Mouse (Mus musculus) B cell, adult (primary cell): ENCODE data around the gene Magt1. TPM values are rescaled to one million over a fixed set of nuclear protein-coding genes. Genes with fewer than 3 reads are reported as not detected.

Source experiments
- total RNA-seq: library from RNA; stranded (reverse); gene quantifications from 4 replicates; pipeline ENCODE4 v1.2.4, GENCODE M21; 2023; ENCODE audit not compliant: inconsistent age

Magt1 gene
- total RNA-seq, result 34.0 to 41.2 TPM (median 35.9 TPM) in 4 replicates

DNA sequence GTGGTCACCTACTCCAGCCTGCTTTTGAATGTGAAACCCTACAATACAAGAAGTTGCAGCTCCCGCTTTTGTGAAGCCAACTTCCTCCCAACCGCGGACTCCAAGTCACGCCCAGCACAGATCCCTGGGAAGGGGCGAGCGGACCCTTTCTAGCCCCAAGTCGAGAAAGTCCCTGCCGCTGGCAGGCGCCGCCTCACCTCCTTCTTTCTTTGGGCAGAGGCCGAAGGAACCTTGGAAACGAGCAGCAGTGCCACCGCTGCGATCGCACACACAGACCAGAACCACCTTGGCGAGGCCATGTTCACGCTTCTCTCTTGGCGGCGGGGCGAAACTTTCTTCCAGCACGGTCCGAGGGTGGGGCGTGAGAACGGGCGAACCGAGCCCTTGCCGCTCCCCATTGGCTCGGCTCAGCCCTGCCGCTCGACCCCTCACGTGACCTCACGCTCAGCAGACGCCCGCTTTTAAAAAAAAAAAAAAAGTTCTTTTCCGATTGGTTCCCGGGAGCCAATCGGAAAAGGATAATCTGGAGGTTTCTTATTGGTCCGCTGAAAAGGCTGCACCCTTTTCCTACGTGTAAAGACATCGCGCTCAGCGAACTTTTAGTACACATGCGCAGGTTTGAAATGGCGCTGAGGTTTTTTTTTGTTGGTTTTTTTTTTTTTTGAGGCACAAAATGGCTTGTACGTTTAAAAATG lies at the start of gene Magt1:
Gene Magt1, minus strand, starts transcription at position 442 of the 695 bp plus-strand sequence.

DNA sequence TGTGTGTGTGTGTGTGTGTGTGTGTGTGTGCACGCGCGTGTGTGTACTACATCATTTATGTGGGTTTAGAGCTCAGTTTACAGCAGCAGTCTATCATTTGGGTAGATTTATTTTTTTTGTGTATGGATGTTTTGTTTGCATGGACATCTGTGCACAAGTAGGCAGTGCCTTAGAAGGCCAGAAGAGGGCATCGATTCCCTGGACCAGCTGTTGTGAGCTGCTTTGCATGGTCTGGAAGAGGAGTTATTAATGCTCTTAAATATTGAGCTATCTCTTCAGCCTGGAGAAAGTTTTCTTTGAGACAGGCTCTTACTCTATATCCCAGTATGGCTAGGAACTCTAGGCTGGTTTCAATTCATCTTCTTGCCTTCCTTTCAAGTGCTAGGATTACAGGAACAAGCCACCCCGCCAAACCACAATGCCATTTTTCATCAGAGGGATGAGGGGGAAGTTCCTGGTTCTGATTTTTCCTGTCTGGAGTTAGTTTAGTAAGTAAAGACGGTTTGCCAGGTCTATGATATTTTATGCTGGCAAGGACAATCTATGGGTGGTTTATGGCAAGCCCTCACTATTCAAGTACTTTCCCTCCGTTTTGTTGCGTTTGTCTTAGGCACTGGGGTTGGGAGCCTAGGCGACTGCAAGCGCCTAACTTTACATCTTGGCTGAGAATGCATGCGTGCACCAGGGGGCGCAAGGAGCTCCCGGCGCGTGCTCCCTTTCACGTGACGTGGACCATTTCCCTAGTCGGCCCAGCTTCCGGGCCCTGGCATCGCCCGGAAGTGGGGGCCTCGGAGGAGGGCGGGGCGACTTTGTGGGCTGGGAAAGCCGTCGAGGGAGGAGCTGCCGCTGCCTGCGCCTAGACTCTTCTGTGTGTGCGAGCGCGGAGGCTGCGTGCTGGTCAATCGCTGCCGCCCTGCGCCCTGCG lies 15.0 kb upstream of the Magt1 start, which contains the start of gene Atp7a:
Gene Atp7a, plus strand, starts transcription at position 859 of the 925 bp plus-strand sequence.

GRCm38 (mm10) chrX:106015571-106016322 lies 4.0 kb upstream of the Magt1 start, which contains the start of gene Cox7b:
Gene Cox7b, plus strand, starts transcription at chrX:106015700.

DNA sequence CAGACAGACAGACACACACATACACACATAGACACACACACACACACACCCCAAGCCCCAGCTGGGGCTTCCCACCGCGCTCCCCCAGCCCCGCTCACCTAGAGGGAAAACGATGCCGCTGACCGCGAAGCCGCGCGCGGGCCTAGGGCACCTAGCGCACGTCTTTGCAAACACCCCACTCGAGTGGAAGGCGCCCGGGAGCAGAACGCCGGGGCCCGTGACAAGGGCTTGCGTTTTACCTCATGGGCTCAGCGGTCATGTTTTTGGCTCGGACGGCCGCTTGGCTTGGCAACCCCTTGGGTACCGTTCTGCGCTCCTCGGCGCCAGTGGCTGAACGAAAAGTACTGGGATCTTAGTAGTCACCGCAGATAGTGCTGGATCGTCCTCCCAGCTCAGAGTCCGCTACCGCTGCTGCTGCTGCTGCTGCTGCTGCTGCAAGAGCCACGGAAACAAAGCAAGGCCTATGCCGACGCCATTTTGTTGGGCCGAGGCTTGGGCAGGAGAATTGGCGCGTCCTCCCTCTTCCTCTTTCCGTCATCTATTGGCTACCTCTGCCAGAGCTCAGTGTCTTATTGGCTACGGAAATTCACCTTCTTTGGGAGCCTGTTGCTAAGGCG lies 82.7 kb downstream of the Magt1 start, which contains the start of gene Atrx:
Gene Atrx, minus strand, starts transcription at position 543 of the 617 bp plus-strand sequence.

Other genes starting within 250 kb of the Magt1 start
- gene Fgf16, start 247.6 kb downstream of the Magt1 start, total RNA-seq, result not detected in 4 replicates
- 211 to 240 TPM (median 227 TPM) in 4 replicates for gene Atrx, start 82.5 kb downstream of the Magt1 start, total RNA-seq
- gene Cox7b, start 3.8 kb upstream of the Magt1 start, total RNA-seq, result 108 to 126 TPM (median 114 TPM) in 4 replicates
- gene Atp7a, start 15.4 kb upstream of the Magt1 start, total RNA-seq, result 12.9 to 16.9 TPM (median 15.2 TPM) in 4 replicates
- gene Tlr13, start 131.3 kb upstream of the Magt1 start, total RNA-seq, result 0.27 to 0.84 TPM (median 0.45 TPM) in 4 replicates
- gene Pgk1, start 175.2 kb upstream of the Magt1 start, total RNA-seq, result 79.7 to 94.1 TPM (median 85.9 TPM) in 4 replicates
- gene Taf9b, start 209.3 kb upstream of the Magt1 start, total RNA-seq, result 11.6 to 12.4 TPM (median 12.2 TPM) in 4 replicates
- not detected in 4 replicates for gene Fnd3c2, start 243.5 kb upstream of the Magt1 start, total RNA-seq